ENCODE assay signal across 8 mouse cellular contexts in genomic region chr1:119674984-119675383, GRCm38 (mm10). TPM values are rescaled to one million over a fixed set of nuclear protein-coding genes. Genes with fewer than 3 reads are reported as not detected.
DNase-seq lines count a peak whose midpoint lies in the region; ATAC-seq lines count a peak whose summit lies in the region.

No protein-coding gene starts in this region.

- H3K4me3 ChIP-seq in neural tube, embryonic 13.5 days: no peak overlapping the region
- H3K4me3 ChIP-seq in lung, embryonic 16.5 days (ENCODE audit: low read length): no peak overlapping the region

- H3K27me3 ChIP-seq in neural tube, embryonic 13.5 days: no peaks in the 10 kb centered on the region
- H3K27me3 ChIP-seq in lung, embryonic 16.5 days (ENCODE audit: control insufficient read depth, insufficient read depth, low read depth, low read length): no peaks in the 10 kb centered on the region

- no peak for DNase-seq in cerebellum, adult 8-10 months
- DNase-seq in neural tube, embryonic 10.5 days (ENCODE audit: extremely low spot score, low spot score): no peak
- peak; percentile 39 for DNase-seq in embryo, embryonic 10.5 days (ENCODE audit: low spot score)
- peak; percentile 63 for DNase-seq in kidney, adult 9 months
- peak; percentile 12 for DNase-seq in telencephalon, adult 2 months (ENCODE audit: low read depth, low spot score)

- H3K27ac ChIP-seq in neural tube, embryonic 13.5 days (replicated peaks): no peak overlapping the region
- no peak overlapping the region for H3K27ac ChIP-seq in lung, embryonic 16.5 days (ENCODE audit: low read length)

- no peaks in the 10 kb centered on the region for H3K9me3 ChIP-seq in neural tube, embryonic 13.5 days
- no peaks in the 10 kb centered on the region for H3K9me3 ChIP-seq in lung, embryonic 16.5 days (ENCODE audit: control insufficient read depth, low read length)

- no peaks in the 10 kb centered on the region for H3K4me1 ChIP-seq in neural tube, embryonic 13.5 days (replicated peaks)
- H3K4me1 ChIP-seq in lung, embryonic 16.5 days (replicated peaks; ENCODE audit: control insufficient read depth, insufficient read depth, low read length): no peaks in the 10 kb centered on the region

- H3K36me3 ChIP-seq in neural tube, embryonic 13.5 days: peaks cover 21% of the 10 kb centered on the region
- H3K36me3 ChIP-seq in lung, embryonic 16.5 days (ENCODE audit: control insufficient read depth, insufficient read depth, low read length): no peaks in the 10 kb centered on the region

- WGBS in neural tube, embryonic 13.5 days: 65% methylated on average over 1 of the region's 1 CpGs
- 56% methylated on average over 1 of the region's 1 CpGs for WGBS in lung, embryonic 16.5 days

- no peak overlapping the region for H3K9ac ChIP-seq in neural tube, embryonic 13.5 days
- no peak overlapping the region for H3K9ac ChIP-seq in lung, embryonic 16.5 days (ENCODE audit: low read length)

- ATAC-seq in cerebellum, adult (ENCODE audit: insufficient number of reproducible peaks, low FRiP score, low TSS enrichment): 0 out of 2 replicates have a peak, but pooled peaks have one; percentile 56
- peak; percentile 72 for ATAC-seq in neural tube, embryonic 13.5 days (ENCODE audit: low read depth)
- ATAC-seq in lung, embryonic 16.5 days (ENCODE audit: low read depth): peak; percentile 71

- no peak overlapping the region for H3K4me2 ChIP-seq in neural tube, embryonic 13.5 days
- no peak overlapping the region for H3K4me2 ChIP-seq in lung, embryonic 16.5 days (ENCODE audit: low read depth, low read length)

RNA-seq across cellular contexts. Expression of gene Epb41l5, which starts 26.2 kb away (rescaled TPM):
- polyA plus RNA-seq in neural tube, embryonic 13.5 days (2015; fragmentation: Nextera tagmentation; extraction: Ambion mirVana): 16.5 and 17.8 TPM in 2 replicates
- 43.7 and 47.7 TPM in 2 replicates for polyA plus RNA-seq in lung, embryonic 16.5 days (2015; fragmentation: Nextera tagmentation; extraction: Ambion mirVana)

Comparison
In these comparisons a context has a peak if more than half of its experiments do, and no peak if none do; other contexts are left out.
1. DNase-seq: peak in embryo, embryonic 10.5 days (single experiment), kidney, adult 9 months (single experiment) and telencephalon, adult 2 months (single experiment); none in cerebellum, adult 8-10 months (single experiment) and neural tube, embryonic 10.5 days (single experiment).
2. Peak in every context shown above with its lines, with median percentiles within 50 percentile points of each other: ATAC-seq.